Mouse (Mus musculus) splenic B cell, adult 2 months (primary cell): ENCODE measurements around the gene Dnase1l3.
"Not testable (repeated sequence)": the region's sequence is repeated elsewhere in the genome, so short reads cannot be mapped to it uniquely, and the experiment has no call there.

Source experiments
- DNase-seq: peaks from one replicate; pipeline ENCODE4 v3.0.0-alpha.2; 2011; ENCODE audit warnings: low read depth, low spot score
- H3K27me3 ChIP-seq: 2 replicates; pipeline ENCODE4 v1.6.1; 2012; ENCODE audit warnings: mild to moderate bottlenecking, low read length, moderate library complexity, mixed read lengths; ENCODE audit not compliant: control insufficient read depth, poor library complexity, insufficient read depth, severe bottlenecking
- H3K36me3 ChIP-seq: 2 replicates; pipeline ENCODE4 v1.6.1; 2012; ENCODE audit warnings: mild to moderate bottlenecking, low read length, moderate library complexity, mixed read lengths; ENCODE audit not compliant: control insufficient read depth, poor library complexity, insufficient read depth, severe bottlenecking

Dnase1l3 gene

GRCm38 (mm10) chr14:8026769-8027531 is 32.6 kb upstream of the Dnase1l3 start:
- Histone ChIP-seq H3K27me3 (no peaks in the 10 kb centered on the region), H3K36me3 (no peaks in the 10 kb centered on the region)
- no peak for DNase-seq

GRCm38 (mm10) chr14:8024936-8025335 is 30.6 kb upstream of the Dnase1l3 start:
- no peaks in the 10 kb centered on the region for H3K36me3 ChIP-seq

GRCm38 (mm10) chr14:8024469-8024868 is 30.1 kb upstream of the Dnase1l3 start:
- Histone ChIP-seq H3K36me3 (no peaks in the 10 kb centered on the region), H3K27me3 (no peaks in the 10 kb centered on the region)
- DNase-seq, result no peak

More at GRCm38 (mm10) chr14:8024936-8025335, 30.6 kb upstream of the Dnase1l3 start:
- no peaks in the 10 kb centered on the region for H3K27me3 ChIP-seq
- no peak for DNase-seq

GRCm38 (mm10) chr14:8020546-8020945 is 26.2 kb upstream of the Dnase1l3 start:
- no peak for DNase-seq
- H3K27me3 ChIP-seq, result no peaks in the 10 kb centered on the region
- no peaks in the 10 kb centered on the region for H3K36me3 ChIP-seq

- Histone ChIP-seq H3K36me3 (no peaks in the 10 kb centered on the region), H3K27me3 (no peaks in the 10 kb centered on the region)
- no peak for DNase-seq
Measured at GRCm38 (mm10) chr14:8020011-8020410, 25.6 kb upstream of the Dnase1l3 start.

- Histone ChIP-seq H3K36me3 (no peaks in the 10 kb centered on the region), H3K27me3 (no peaks in the 10 kb centered on the region)
- DNase-seq, result no peak
Measured at GRCm38 (mm10) chr14:8016951-8017350, 22.6 kb upstream of the Dnase1l3 start.

- no peaks in the 10 kb centered on the region for H3K36me3 ChIP-seq
- no peak for DNase-seq
- no peaks in the 10 kb centered on the region for H3K27me3 ChIP-seq
Measured at GRCm38 (mm10) chr14:8016276-8016675, 21.9 kb upstream of the Dnase1l3 start.

GRCm38 (mm10) chr14:8015756-8016155 is 21.4 kb upstream of the Dnase1l3 start:
- Histone ChIP-seq H3K36me3 (no peaks in the 10 kb centered on the region), H3K27me3 (no peaks in the 10 kb centered on the region)
- no peak for DNase-seq

GRCm38 (mm10) chr14:8011938-8012337 is 17.6 kb upstream of the Dnase1l3 start:
- no peaks in the 10 kb centered on the region for H3K27me3 ChIP-seq
- DNase-seq, result no peak
- H3K36me3 ChIP-seq, result no peaks in the 10 kb centered on the region

- no peak for DNase-seq
- Histone ChIP-seq H3K27me3 (no peaks in the 10 kb centered on the region), H3K36me3 (no peaks in the 10 kb centered on the region)
Measured at GRCm38 (mm10) chr14:8011297-8011696, 16.9 kb upstream of the Dnase1l3 start.

GRCm38 (mm10) chr14:8007923-8008322 is 13.6 kb upstream of the Dnase1l3 start:
- H3K27me3 ChIP-seq, result no peaks in the 10 kb centered on the region
- H3K36me3 ChIP-seq, result no peaks in the 10 kb centered on the region
- no peak for DNase-seq

GRCm38 (mm10) chr14:8007486-8007885 is 13.1 kb upstream of the Dnase1l3 start:
- Histone ChIP-seq H3K36me3 (no peaks in the 10 kb centered on the region), H3K27me3 (no peaks in the 10 kb centered on the region)
- peak; percentile 13 for DNase-seq

- Histone ChIP-seq H3K36me3 (no peaks in the 10 kb centered on the region), H3K27me3 (no peaks in the 10 kb centered on the region)
- DNase-seq, result no peak
Measured at GRCm38 (mm10) chr14:8007084-8007483, 12.7 kb upstream of the Dnase1l3 start.

- H3K27me3 ChIP-seq, DNase-seq, H3K36me3 ChIP-seq: not testable (repeated sequence)
Measured at GRCm38 (mm10) chr14:8006061-8006460, 11.7 kb upstream of the Dnase1l3 start.

- no peaks in the 10 kb centered on the region for H3K36me3 ChIP-seq
- DNase-seq, result peak; percentile 29
- no peaks in the 10 kb centered on the region for H3K27me3 ChIP-seq
Measured at GRCm38 (mm10) chr14:8003727-8004670, 9.6 kb upstream of the Dnase1l3 start.
